Mouse (Mus musculus): ENCODE results near the gene Gm10184.
"Not testable (repeated sequence)": the region's sequence is repeated elsewhere in the genome, so short reads cannot be mapped to it uniquely, and the experiment has no call there.

The Gm10184 gene

GRCm38 (mm10) chr17:89910349-89910748 lies at the start of gene Gm10184:
Gene Gm10184 (minus strand): TSS chr17:89910449.
- no peak for DNase-seq (ENCODE audit: low spot score in 2 of 2)

GRCm38 (mm10) chr17:89933950-89934349 lies 23.7 kb upstream of the Gm10184 start:
- DNase-seq (ENCODE audit: low spot score in 2 of 2) = no peak

- DNase-seq (ENCODE audit: low spot score in 2 of 2) = no peak
Observed at GRCm38 (mm10) chr17:89907686-89908085, 2.6 kb downstream of the Gm10184 start.

DNA sequence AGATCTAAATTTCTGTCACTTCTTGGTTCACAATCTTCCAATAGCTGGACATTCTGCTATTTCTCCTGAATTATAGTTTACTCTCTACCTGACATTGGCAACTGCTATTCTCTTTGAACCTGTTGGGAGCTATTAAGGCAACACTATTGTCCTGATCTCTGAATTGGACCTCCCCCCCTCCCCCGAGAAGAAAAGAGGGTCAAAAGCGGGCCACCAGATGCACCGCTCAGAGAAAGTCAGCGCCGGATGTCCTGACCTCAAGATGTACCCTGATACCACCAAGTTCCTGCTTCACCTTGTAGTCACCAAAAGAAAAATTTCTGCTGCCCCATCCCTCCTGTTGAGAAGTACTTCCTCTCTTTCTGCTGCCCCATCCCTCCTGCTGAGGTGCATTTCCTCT lies 5.5 kb downstream of the Gm10184 start:
- DNase-seq (ENCODE audit: low spot score in 2 of 2) = not testable (repeated sequence)

GRCm38 (mm10) chr17:89902767-89903166 lies 7.5 kb downstream of the Gm10184 start:
- DNase-seq (ENCODE audit: low spot score in 2 of 2) = no peak

GRCm38 (mm10) chr17:89900610-89901009 lies 9.6 kb downstream of the Gm10184 start:
- DNase-seq (ENCODE audit: low spot score in 2 of 2) = no peak

DNA sequence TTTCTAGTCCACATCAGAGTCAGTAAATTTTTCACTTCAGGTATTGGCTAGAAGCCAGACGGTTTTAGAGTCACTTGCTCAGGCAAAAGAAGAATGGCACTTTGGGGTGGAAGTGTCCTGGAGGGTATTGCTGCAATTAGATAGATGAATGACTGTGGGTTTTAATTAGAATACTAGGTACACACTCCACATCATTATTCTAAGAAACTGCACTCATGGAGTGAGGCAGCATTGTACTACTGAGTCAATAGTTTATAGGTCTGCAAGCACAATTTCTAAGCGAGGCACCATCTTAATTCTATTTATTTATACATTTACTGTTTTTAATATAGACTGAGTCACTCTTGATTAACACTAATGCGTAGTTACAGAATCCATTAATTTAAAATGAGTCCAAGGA lies 10.4 kb downstream of the Gm10184 start:
- DNase-seq (ENCODE audit: low spot score in 2 of 2) = no peak

- no peak for DNase-seq (ENCODE audit: low spot score in 2 of 2)
Observed at GRCm38 (mm10) chr17:89864996-89865395, 45.3 kb downstream of the Gm10184 start.

Measured in thymus, postnatal 10 days (tissue).